Mouse (Mus musculus): ENCODE measurements around the gene Zmynd11. TPM values are rescaled to one million over a fixed set of nuclear protein-coding genes. Genes with fewer than 3 reads are reported as not detected.

Gene Zmynd11
- total and polyA plus RNA-seq, 2 experiments from 2014 or later: 104 to 127 TPM

- peaks cover 52% of the 10 kb centered on the region for H3K36me3 ChIP-seq (ENCODE audit: insufficient read depth, low read length)
- DNase-seq (ENCODE audit: low spot score): no peak
Observed at GRCm38 (mm10) chr13:9689366-9689765, 75.8 kb downstream of the Zmynd11 start.

GRCm38 (mm10) chr13:9686765-9687164 lies 78.4 kb downstream of the Zmynd11 start:
- ATAC-seq (no peak; the same call in 1 of the 2 replicates), DNase-seq (ENCODE audit: low spot score) (no peak)
- peaks cover 55% of the 10 kb centered on the region for H3K36me3 ChIP-seq (ENCODE audit: insufficient read depth, low read length)
- H3K4me1 ChIP-seq (ENCODE audit: insufficient read depth, low read length): no peaks in the 10 kb centered on the region
- no peaks in the 10 kb centered on the region for H3K27me3 ChIP-seq (ENCODE audit: insufficient read depth, low read length)
- no peak for TF ChIP-seq CTCF (IDR thresholded peaks at IDR 0.05; ENCODE audit: low read depth)
- no peak overlapping the region for H3K4me3 ChIP-seq (ENCODE audit: low read length)
- no peak overlapping the region for H3K9ac ChIP-seq (replicated peaks; ENCODE audit: low read length)
- no peak overlapping the region for H3K4me2 ChIP-seq (ENCODE audit: low read depth, low read length)
- 71% methylated on average over 11 of the region's 11 CpGs for WGBS
- H3K9me3 ChIP-seq (ENCODE audit: low read length): no peaks in the 10 kb centered on the region
- H3K27ac ChIP-seq: no peak overlapping the region

More at GRCm38 (mm10) chr13:9689366-9689765, 75.8 kb downstream of the Zmynd11 start:
- Histone ChIP-seq H3K9me3 (ENCODE audit: low read length) (no peaks in the 10 kb centered on the region), H3K4me3 (ENCODE audit: low read length) (no peak overlapping the region), H3K9ac (replicated peaks; ENCODE audit: low read length) (no peak overlapping the region), H3K27ac (no peak overlapping the region), H3K4me2 (ENCODE audit: low read depth, low read length) (no peak overlapping the region), H3K4me1 (ENCODE audit: insufficient read depth, low read length) (no peaks in the 10 kb centered on the region), H3K27me3 (ENCODE audit: insufficient read depth, low read length) (no peaks in the 10 kb centered on the region)
- no peak for TF ChIP-seq CTCF (IDR thresholded peaks at IDR 0.05; ENCODE audit: low read depth)
- no peak for ATAC-seq
- WGBS: 93% methylated on average over 16 of the region's 16 CpGs

GRCm38 (mm10) chr13:9686261-9686660 lies 78.9 kb downstream of the Zmynd11 start:
- H3K36me3 ChIP-seq (ENCODE audit: insufficient read depth, low read length): peaks cover 53% of the 10 kb centered on the region
- WGBS: 93% methylated on average over 7 of the region's 7 CpGs
- DNase-seq (ENCODE audit: low spot score): no peak

GRCm38 (mm10) chr13:9684153-9684923 lies 80.8 kb downstream of the Zmynd11 start:
- H3K9ac ChIP-seq (replicated peaks; ENCODE audit: low read length): no peak overlapping the region
- H3K27ac ChIP-seq: no peak overlapping the region
- no peak for TF ChIP-seq CTCF (IDR thresholded peaks at IDR 0.05; ENCODE audit: low read depth)
- DNase-seq (ENCODE audit: low spot score) (peak; percentile 33), ATAC-seq (peak; percentile 53; the same call in 1 of the 2 replicates)
- H3K27me3 ChIP-seq (ENCODE audit: insufficient read depth, low read length): no peaks in the 10 kb centered on the region
- no peak overlapping the region for H3K4me2 ChIP-seq (ENCODE audit: low read depth, low read length)
- 80% methylated on average over 11 of the region's 11 CpGs for WGBS
- H3K4me3 ChIP-seq (ENCODE audit: low read length): no peak overlapping the region
- H3K9me3 ChIP-seq (ENCODE audit: low read length): no peaks in the 10 kb centered on the region
- H3K36me3 ChIP-seq (ENCODE audit: insufficient read depth, low read length): peaks cover 38% of the 10 kb centered on the region
- no peaks in the 10 kb centered on the region for H3K4me1 ChIP-seq (ENCODE audit: insufficient read depth, low read length)

More at GRCm38 (mm10) chr13:9686261-9686660, 78.9 kb downstream of the Zmynd11 start:
- H3K4me1 ChIP-seq (ENCODE audit: insufficient read depth, low read length): no peaks in the 10 kb centered on the region
- H3K4me3 ChIP-seq (ENCODE audit: low read length): no peak overlapping the region
- H3K9me3 ChIP-seq (ENCODE audit: low read length): no peaks in the 10 kb centered on the region
- no peak overlapping the region for H3K27ac ChIP-seq
- no peak overlapping the region for H3K4me2 ChIP-seq (ENCODE audit: low read depth, low read length)
- no peak for TF ChIP-seq CTCF (IDR thresholded peaks at IDR 0.05; ENCODE audit: low read depth)
- no peak overlapping the region for H3K9ac ChIP-seq (replicated peaks; ENCODE audit: low read length)
- no peak for ATAC-seq
- H3K27me3 ChIP-seq (ENCODE audit: insufficient read depth, low read length): no peaks in the 10 kb centered on the region

GRCm38 (mm10) chr13:9683280-9683679 lies 81.8 kb downstream of the Zmynd11 start:
- 84% methylated on average over 4 of the region's 4 CpGs for whole genome bisulfite sequencing
- peak; percentile 50 for TF ChIP-seq CTCF (IDR thresholded peaks at IDR 0.05; ENCODE audit: low read depth)
- Histone ChIP-seq H3K27me3 (ENCODE audit: insufficient read depth, low read length) (no peaks in the 10 kb centered on the region), H3K4me2 (ENCODE audit: low read depth, low read length) (no peak overlapping the region), H3K4me1 (ENCODE audit: insufficient read depth, low read length) (no peaks in the 10 kb centered on the region), H3K27ac (no peak overlapping the region), H3K9me3 (ENCODE audit: low read length) (no peaks in the 10 kb centered on the region), H3K9ac (replicated peaks; ENCODE audit: low read length) (no peak overlapping the region), H3K36me3 (ENCODE audit: insufficient read depth, low read length) (peaks cover 30% of the 10 kb centered on the region), H3K4me3 (ENCODE audit: low read length) (no peak overlapping the region)
- ATAC-seq (peak; percentile 55; the same call in 1 of the 2 replicates), DNase-seq (ENCODE audit: low spot score) (peak; percentile 16)

- peaks cover 17% of the 10 kb centered on the region for H3K36me3 ChIP-seq (ENCODE audit: insufficient read depth, low read length)
- no peak for TF ChIP-seq CTCF (IDR thresholded peaks at IDR 0.05; ENCODE audit: low read depth)
- no peaks in the 10 kb centered on the region for H3K9me3 ChIP-seq (ENCODE audit: low read length)
- H3K27ac ChIP-seq: no peak overlapping the region
- H3K4me3 ChIP-seq (ENCODE audit: low read length): no peak overlapping the region
- no peak overlapping the region for H3K4me2 ChIP-seq (ENCODE audit: low read depth, low read length)
- H3K4me1 ChIP-seq (ENCODE audit: insufficient read depth, low read length): no peaks in the 10 kb centered on the region
- WGBS: 94% methylated on average over 3 of the region's 3 CpGs
- ATAC-seq (no peak), DNase-seq (ENCODE audit: low spot score) (no peak)
- no peak overlapping the region for H3K9ac ChIP-seq (replicated peaks; ENCODE audit: low read length)
- H3K27me3 ChIP-seq (ENCODE audit: insufficient read depth, low read length): no peaks in the 10 kb centered on the region
Observed at GRCm38 (mm10) chr13:9681492-9681891, 83.6 kb downstream of the Zmynd11 start.

GRCm38 (mm10) chr13:9674126-9674525 lies 91.0 kb downstream of the Zmynd11 start:
- WGBS: 96% methylated on average over 1 of the region's 1 CpGs
- Histone ChIP-seq H3K36me3 (ENCODE audit: insufficient read depth, low read length) (no peaks in the 10 kb centered on the region), H3K27ac (no peak overlapping the region), H3K4me2 (ENCODE audit: low read depth, low read length) (no peak overlapping the region), H3K27me3 (ENCODE audit: insufficient read depth, low read length) (no peaks in the 10 kb centered on the region), H3K9me3 (ENCODE audit: low read length) (no peaks in the 10 kb centered on the region), H3K4me1 (ENCODE audit: insufficient read depth, low read length) (no peaks in the 10 kb centered on the region), H3K4me3 (ENCODE audit: low read length) (no peak overlapping the region), H3K9ac (replicated peaks; ENCODE audit: low read length) (no peak overlapping the region)
- no peak for DNase-seq (ENCODE audit: low spot score)
- no peak for TF ChIP-seq CTCF (IDR thresholded peaks at IDR 0.05; ENCODE audit: low read depth)
- ATAC-seq: no peak
